Mouse (Mus musculus) heart, embryonic 13.5 days (tissue): ENCODE results near the gene Dnajc8. TPM values are rescaled to one million over a fixed set of nuclear protein-coding genes. Genes with fewer than 3 reads are reported as not detected.

ENCODE experiments used
- ATAC-seq: fragments of 200-750 bp; cut with Nextera tagmentation; 2 replicates; pipeline ENCODE4 v1.8.0; 2017; ENCODE audit warnings: moderate TSS enrichment; ENCODE audit not compliant: insufficient number of reproducible peaks, low FRiP score, low TSS enrichment; ENCODE audit errors: extremely low read depth
- H3K27ac ChIP-seq: fragments of 300-500 bp; sonication (generic); replicated peaks from 2 replicates; pipeline ENCODE4 v1.5.1; 2015; ENCODE audit warnings: moderate library complexity, mild to moderate bottlenecking, inconsistent platforms
- H3K27me3 ChIP-seq: fragments of 300-500 bp; sonication (generic); replicated peaks from 2 replicates; pipeline ENCODE4 v1.6.1; 2015; ENCODE audit warnings: mild to moderate bottlenecking, inconsistent platforms
- H3K36me3 ChIP-seq: fragments of 300-500 bp; sonication (generic); 2 replicates; pipeline ENCODE4 v1.6.1; 2015; ENCODE audit warnings: mild to moderate bottlenecking, inconsistent platforms
- H3K4me1 ChIP-seq: fragments of 300-500 bp; sonication (generic); 2 replicates; pipeline ENCODE4 v1.6.1; 2015; ENCODE audit warnings: inconsistent platforms
- H3K4me2 ChIP-seq: fragments of 300-500 bp; sonication (generic); 2 replicates; pipeline ENCODE4 v1.6.1; 2015; ENCODE audit warnings: inconsistent platforms, mild to moderate bottlenecking, moderate library complexity
- H3K4me3 ChIP-seq: fragments of 300-500 bp; sonication (generic); 2 replicates; pipeline ENCODE4 v1.5.1; 2015; ENCODE audit warnings: moderate library complexity, mild to moderate bottlenecking, inconsistent platforms
- H3K9ac ChIP-seq: fragments of 300-500 bp; sonication (generic); 2 replicates; pipeline ENCODE4 v1.6.1; 2015; ENCODE audit warnings: inconsistent platforms, mild to moderate bottlenecking, moderate library complexity
- H3K9me3 ChIP-seq: fragments of 300-500 bp; sonication (generic); 2 replicates; pipeline ENCODE4 v1.6.1; 2016; ENCODE audit warnings: inconsistent platforms
- WGBS: fragments of 180-500 bp; shearing (Covaris S2); methylation state at CpG from one replicate; pipeline ENCODE4 v1.1.7; 2015; ENCODE audit warnings: mixed read lengths; 5-methylcytosine and 5-hydroxymethylcytosine counted together
- polyA plus RNA-seq: library from polyadenylated mRNA; unstranded; fragments of >200 nt; fragmentation: Nextera tagmentation; extraction: Ambion mirVana; gene quantifications from 2 replicates; pipeline ENCODE4 v1.2.1, GENCODE M21; 2015

The Dnajc8 gene
- polyA plus RNA-seq, 1 experiment from 2014 or later = 103 TPM

DNA sequence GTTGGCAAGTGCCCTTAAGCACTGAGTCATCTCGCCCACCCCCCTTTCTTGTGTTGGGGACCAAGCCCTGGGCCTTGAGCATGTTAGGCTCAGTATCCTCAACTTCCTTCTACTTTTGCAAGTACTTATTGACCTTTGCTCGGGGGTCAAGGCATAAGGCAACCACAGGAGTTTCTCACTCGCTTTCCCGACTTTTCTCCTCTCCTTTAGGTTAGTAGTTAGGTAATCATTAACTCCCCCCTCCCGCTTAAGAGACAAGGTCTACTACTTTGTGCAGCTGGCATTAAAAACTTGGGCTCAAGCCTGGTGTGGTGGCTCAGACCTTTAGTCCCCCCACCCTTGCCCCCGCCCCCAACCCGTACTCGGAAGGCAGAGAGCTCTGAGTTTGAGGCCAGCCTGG is 17.3 kb upstream of the Dnajc8 start:
- Histone ChIP-seq H3K27me3 (no peaks in the 10 kb centered on the region), H3K27ac (no peak overlapping the region), H3K9ac (no peak overlapping the region), H3K4me2 (no peak overlapping the region), H3K9me3 (no peaks in the 10 kb centered on the region), H3K4me1 (peaks cover 19% of the 10 kb centered on the region), H3K36me3 (no peaks in the 10 kb centered on the region), H3K4me3 (no peak overlapping the region)
- ATAC-seq = no peak
- 71% methylated on average over 8 of the region's 8 CpGs for WGBS

GRCm38 (mm10) chr4:132519188-132519587 is 16.2 kb upstream of the Dnajc8 start:
- Histone ChIP-seq H3K4me1 (peaks cover 10% of the 10 kb centered on the region), H3K4me2 (no peak overlapping the region), H3K9me3 (no peaks in the 10 kb centered on the region), H3K27ac (no peak overlapping the region), H3K36me3 (no peaks in the 10 kb centered on the region), H3K27me3 (no peaks in the 10 kb centered on the region), H3K4me3 (no peak overlapping the region), H3K9ac (no peak overlapping the region)
- 79% methylated on average over 3 of the region's 3 CpGs for WGBS
- ATAC-seq = no peak

DNA sequence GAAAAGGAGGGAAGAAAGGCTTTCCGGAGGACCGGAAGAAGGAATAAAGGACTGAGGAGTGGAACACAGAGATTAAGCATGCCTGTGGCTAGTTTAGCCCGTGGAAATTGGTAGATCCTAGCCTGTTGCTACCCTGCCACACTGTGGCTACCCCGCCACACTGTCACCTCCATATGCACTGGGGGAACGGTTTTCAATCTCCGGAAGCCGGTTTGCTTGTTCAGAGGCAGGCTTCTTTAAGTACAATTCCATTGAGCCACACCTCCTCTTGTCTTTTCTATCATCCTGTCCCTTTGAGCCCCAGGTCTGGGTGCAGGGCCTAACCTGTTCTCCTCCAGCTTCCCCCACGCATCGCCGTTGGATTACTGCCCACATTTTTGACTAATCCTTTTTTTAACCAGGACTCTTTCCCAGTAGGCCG is 11.0 kb upstream of the Dnajc8 start:
- 0 out of 2 replicates have a peak, but pooled peaks cover 6% of the 10 kb centered on the region for H3K36me3 ChIP-seq
- H3K9ac ChIP-seq = peak overlapping the region; percentile 48; the same call in 1 of the 2 replicates
- H3K4me1 ChIP-seq = peaks cover 13% of the 10 kb centered on the region
- H3K4me2 ChIP-seq = peak overlapping the region; percentile 4; the same call in 1 of the 2 replicates
- H3K27me3 ChIP-seq = no peaks in the 10 kb centered on the region
- no peaks in the 10 kb centered on the region for H3K9me3 ChIP-seq
- no peak overlapping the region for H3K4me3 ChIP-seq
- WGBS = 23% methylated on average over 11 of the region's 11 CpGs
- H3K27ac ChIP-seq = peak overlapping the region; percentile 53
- ATAC-seq = no peak

DNA sequence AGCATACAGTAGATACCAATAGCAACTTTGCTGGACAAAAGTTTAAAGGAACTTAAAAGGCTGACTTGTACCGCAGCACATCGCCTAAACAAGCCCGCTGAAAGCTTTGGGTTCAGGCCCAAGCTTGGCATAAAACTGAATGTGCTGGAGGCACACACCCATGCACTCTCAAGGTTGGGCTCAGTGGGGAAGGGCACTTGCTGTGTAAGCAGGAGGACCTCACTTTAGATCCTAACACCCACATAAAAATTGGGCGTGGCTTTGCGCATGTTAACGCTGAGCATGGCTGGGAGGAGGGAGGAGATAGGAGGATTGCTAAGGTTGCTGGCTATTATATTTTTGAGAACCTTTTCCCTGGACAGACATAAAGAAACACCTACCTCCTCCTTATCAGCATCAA is 10.5 kb upstream of the Dnajc8 start:
- H3K4me2 ChIP-seq = peak overlapping the region; percentile 4; the same call in 1 of the 2 replicates
- H3K27me3 ChIP-seq = no peaks in the 10 kb centered on the region
- WGBS = 49% methylated on average over 6 of the region's 6 CpGs
- H3K9me3 ChIP-seq = no peaks in the 10 kb centered on the region
- H3K9ac ChIP-seq = peak overlapping the region; percentile 48; the same call in 1 of the 2 replicates
- H3K36me3 ChIP-seq = peaks cover 10% of the 10 kb centered on the region
- H3K4me3 ChIP-seq = no peak overlapping the region
- peak overlapping the region; percentile 53 for H3K27ac ChIP-seq
- no peak for ATAC-seq
- peaks cover 16% of the 10 kb centered on the region for H3K4me1 ChIP-seq

- H3K36me3 ChIP-seq = peaks cover 29% of the 10 kb centered on the region
- H3K4me3 ChIP-seq = no peak overlapping the region
- WGBS = 41% methylated on average over 2 of the region's 2 CpGs
- H3K27me3 ChIP-seq = no peaks in the 10 kb centered on the region
- no peak for ATAC-seq
- H3K9me3 ChIP-seq = no peaks in the 10 kb centered on the region
- no peak overlapping the region for H3K9ac ChIP-seq
- H3K4me1 ChIP-seq = peaks cover 24% of the 10 kb centered on the region
- H3K4me2 ChIP-seq = no peak overlapping the region
- H3K27ac ChIP-seq = no peak overlapping the region
These were observed 8.7 kb upstream of the Dnajc8 start for GRCm38 (mm10) chr4:132526678-132527077.

DNA sequence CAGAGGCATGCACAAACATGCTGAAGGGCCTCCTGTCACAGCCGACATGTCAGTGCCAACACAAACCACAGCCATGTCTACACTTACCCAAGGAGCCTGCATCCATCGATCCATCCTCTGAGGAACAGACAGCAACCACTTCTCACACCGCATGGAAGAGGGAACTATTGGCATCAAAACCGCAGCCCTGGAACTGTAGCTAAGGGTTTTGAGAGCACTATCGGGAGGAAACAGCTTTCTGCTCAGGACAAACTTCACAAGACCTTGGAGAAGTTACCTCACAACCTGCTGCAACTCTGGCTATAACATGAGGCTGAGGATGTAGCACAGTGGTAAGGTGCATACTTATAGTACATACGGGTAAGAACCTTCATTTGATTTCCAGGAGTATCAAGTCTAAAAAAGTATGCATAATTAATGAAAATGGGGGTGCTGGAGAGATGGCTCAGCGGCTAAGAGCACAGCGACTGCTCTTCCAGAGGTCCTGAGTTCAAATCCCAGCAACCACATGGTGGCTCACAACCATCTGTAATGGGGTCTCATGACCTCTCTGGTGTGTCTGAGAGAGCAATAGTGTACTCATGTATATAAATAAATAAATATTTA is 7.3 kb upstream of the Dnajc8 start:
- ATAC-seq = no peak
- WGBS = 85% methylated on average over 8 of the region's 8 CpGs

DNA sequence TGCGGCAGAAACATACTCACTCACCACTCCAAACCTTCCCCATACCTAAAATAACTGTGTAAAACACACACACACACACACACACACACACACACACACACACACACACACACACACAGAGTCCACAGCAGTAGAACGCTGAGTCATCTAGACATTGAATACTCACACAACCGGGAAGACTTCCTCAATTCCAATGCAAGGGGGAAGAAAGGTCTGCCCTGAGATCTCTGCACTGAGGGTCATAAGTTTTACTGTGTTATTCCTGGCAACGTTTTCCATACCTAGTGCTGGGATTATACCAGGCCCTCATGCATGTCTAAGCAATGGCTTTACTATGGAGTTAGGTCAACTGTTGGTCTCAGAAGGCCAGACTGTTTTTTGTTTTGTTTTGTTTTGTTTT is 6.0 kb upstream of the Dnajc8 start:
- H3K9ac ChIP-seq = no peak overlapping the region
- no peak for ATAC-seq
- no peak overlapping the region for H3K4me3 ChIP-seq
- no peaks in the 10 kb centered on the region for H3K27me3 ChIP-seq
- H3K4me1 ChIP-seq = peaks cover 36% of the 10 kb centered on the region
- H3K36me3 ChIP-seq = peaks cover 32% of the 10 kb centered on the region
- 70% methylated on average over 4 of the region's 4 CpGs for WGBS
- peak overlapping the region; percentile 80; the same call in 1 of the 2 replicates for H3K4me2 ChIP-seq
- H3K27ac ChIP-seq = 0 out of 2 replicates have a peak overlapping the region, but pooled peaks have one; percentile 5
- no peaks in the 10 kb centered on the region for H3K9me3 ChIP-seq

More for the DNA sequence above, 7.3 kb upstream of the Dnajc8 start:
- Histone ChIP-seq H3K4me1 (peaks cover 33% of the 10 kb centered on the region), H3K9ac (no peak overlapping the region), H3K36me3 (peaks cover 32% of the 10 kb centered on the region), H3K9me3 (no peaks in the 10 kb centered on the region), H3K27ac (no peak overlapping the region), H3K27me3 (no peaks in the 10 kb centered on the region), H3K4me3 (no peak overlapping the region), H3K4me2 (no peak overlapping the region)

- Histone ChIP-seq H3K4me3 (peak overlapping the region; percentile 67; the same call in 1 of the 2 replicates), H3K36me3 (peaks cover 32% of the 10 kb centered on the region), H3K27me3 (no peaks in the 10 kb centered on the region), H3K4me1 (peaks cover 33% of the 10 kb centered on the region), H3K9ac (no peak overlapping the region), H3K27ac (peak overlapping the region; percentile 5; the same call in 1 of the 2 replicates), H3K4me2 (peak overlapping the region; percentile 80), H3K9me3 (no peaks in the 10 kb centered on the region)
- ATAC-seq = no peak
- WGBS = 82% methylated on average over 20 of the region's 20 CpGs
These were observed 5.1 kb upstream of the Dnajc8 start for GRCm38 (mm10) chr4:132530033-132530804.

- Histone ChIP-seq H3K27ac (peak overlapping the region; percentile 97), H3K9ac (peak overlapping the region; percentile 93), H3K36me3 (peaks cover 32% of the 10 kb centered on the region), H3K4me3 (peak overlapping the region; percentile 67), H3K9me3 (no peaks in the 10 kb centered on the region), H3K4me2 (peak overlapping the region; percentile 80), H3K4me1 (peaks cover 48% of the 10 kb centered on the region), H3K27me3 (no peaks in the 10 kb centered on the region)
- ATAC-seq = peak; percentile 28; the same call in 1 of the 2 replicates
- WGBS = 1% methylated on average over 5 of the region's 5 CpGs
These were observed 2.9 kb upstream of the Dnajc8 start for GRCm38 (mm10) chr4:132532496-132532895.

DNA sequence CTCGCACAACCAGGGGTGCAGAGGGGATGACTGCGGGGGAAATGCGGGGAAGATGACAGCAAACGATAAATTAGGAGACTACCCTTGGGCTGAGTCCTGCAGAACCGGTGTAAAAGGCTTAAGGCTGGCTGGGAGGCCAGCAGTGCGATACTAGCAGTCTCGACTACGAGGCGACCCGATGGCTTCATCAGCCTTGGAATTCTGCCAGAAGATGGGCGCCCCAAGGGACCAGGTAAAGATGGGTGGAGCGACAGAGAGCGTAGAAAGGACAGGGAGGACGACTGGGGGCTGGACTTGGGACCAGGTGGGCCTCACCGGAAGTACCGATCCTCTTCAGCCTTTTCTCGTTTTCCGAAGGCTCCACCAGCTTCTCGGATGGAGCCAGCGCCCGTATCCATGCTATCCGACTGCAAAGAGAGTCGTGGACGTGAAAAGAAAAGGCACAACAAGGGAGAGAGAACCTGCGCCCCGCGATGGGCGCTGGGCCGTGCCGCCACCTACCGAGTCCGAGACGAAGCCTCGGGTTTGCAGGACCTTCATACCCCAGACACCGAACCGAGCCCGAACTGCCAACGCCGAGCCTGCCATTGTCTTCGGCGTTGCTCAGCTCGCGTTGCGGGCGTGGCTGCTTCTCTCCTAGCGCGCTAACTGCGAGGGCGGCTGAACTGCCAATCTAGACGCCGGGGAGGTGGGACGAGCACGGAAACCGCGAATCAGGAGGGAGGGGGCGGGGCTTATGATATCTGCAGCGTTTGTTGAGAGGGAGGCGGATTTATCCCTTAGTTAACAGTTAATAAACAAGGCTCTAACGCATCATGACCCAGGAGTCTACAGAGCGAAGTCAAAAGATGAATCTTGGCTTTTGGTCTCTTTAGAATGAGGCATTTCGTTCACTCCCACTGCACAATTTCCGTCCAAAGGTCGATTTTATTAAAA is 2.1 kb upstream of the Dnajc8 start, which contains the start of gene Atpif1:
Gene Atpif1 (minus strand): TSS at position 679 of the 936 bp plus-strand sequence.
- Histone ChIP-seq H3K36me3 (peaks cover 40% of the 10 kb centered on the region), H3K4me1 (peaks cover 51% of the 10 kb centered on the region), H3K9me3 (no peaks in the 10 kb centered on the region), H3K27ac (peak within 1 kb of the TSS; percentile 97), H3K4me3 (peak within 1 kb of the TSS; percentile 67), H3K9ac (peak within 1 kb of the TSS; percentile 93), H3K27me3 (no peaks in the 10 kb centered on the region), H3K4me2 (peak within 1 kb of the TSS; percentile 80)
- under 1% methylated on average over 63 of the region's 63 CpGs for WGBS
- ATAC-seq = peak; percentile 80

DNA sequence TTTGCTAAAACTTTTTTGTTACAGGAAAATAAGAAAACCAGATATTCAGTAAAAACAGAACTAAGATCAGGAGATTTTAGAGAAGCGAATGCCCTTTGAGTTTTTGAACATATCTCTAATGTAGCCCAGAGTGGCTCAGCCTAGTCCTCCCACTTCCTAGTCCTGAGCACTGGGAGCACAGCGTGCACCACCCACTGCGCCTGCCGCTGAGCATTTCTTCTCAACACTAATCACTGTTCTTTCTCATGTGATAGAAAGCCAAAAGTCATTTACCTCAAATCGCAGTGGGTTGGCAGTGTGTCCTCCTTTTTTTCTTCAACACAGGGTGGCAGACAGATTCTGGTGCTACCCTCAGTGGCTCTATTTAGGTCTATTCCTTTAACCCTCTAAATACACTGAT is 4.1 kb downstream of the Dnajc8 start:
- Histone ChIP-seq H3K27me3 (no peaks in the 10 kb centered on the region), H3K4me2 (no peak overlapping the region), H3K9ac (no peak overlapping the region), H3K4me1 (peaks cover 25% of the 10 kb centered on the region), H3K4me3 (no peak overlapping the region), H3K36me3 (peaks cover 67% of the 10 kb centered on the region), H3K27ac (no peak overlapping the region), H3K9me3 (no peaks in the 10 kb centered on the region)
- no peak for ATAC-seq
- 93% methylated on average over 5 of the region's 5 CpGs for WGBS
